Mouse (Mus musculus): Measurements from ENCODE around the gene Tjp2. TPM values are rescaled to one million over a fixed set of nuclear protein-coding genes. Genes with fewer than 3 reads are reported as not detected.

Gene Tjp2
- total RNA-seq, 1 experiment from 2014 or later: 13.5 TPM

DNA sequence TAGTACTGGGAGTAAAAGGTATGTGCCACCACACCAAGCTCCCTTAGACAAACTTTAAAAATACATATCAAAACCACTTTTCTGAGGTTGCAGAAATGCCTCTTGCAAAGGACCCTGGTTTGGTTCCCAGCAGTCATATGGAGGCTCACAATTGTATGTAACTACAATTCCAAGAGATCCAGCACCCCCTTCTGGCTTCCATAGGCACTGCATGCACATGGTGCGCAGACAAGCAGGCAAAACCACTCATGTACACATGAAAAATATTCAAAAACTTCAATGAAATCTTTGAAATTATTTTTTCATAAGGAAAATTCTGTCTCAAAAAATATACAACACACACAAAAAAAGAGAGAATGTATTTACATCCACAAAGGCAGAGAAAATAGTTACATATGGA lies 167.9 kb downstream of the Tjp2 start:
- no peak for ATAC-seq (replicated peaks in 1 of 2; ENCODE audit: insufficient read depth in 1 of 2, low FRiP score in 2 of 2, low TSS enrichment in 1 of 2, low read depth in 1 of 2, poor library complexity in 2 of 2, severe bottlenecking in 2 of 2)

GRCm38 (mm10) chr19:24054904-24055303 lies 169.9 kb downstream of the Tjp2 start:
- ATAC-seq (replicated peaks in 1 of 2; ENCODE audit: insufficient read depth in 1 of 2, low FRiP score in 2 of 2, low TSS enrichment in 1 of 2, low read depth in 1 of 2, poor library complexity in 2 of 2, severe bottlenecking in 2 of 2): no peak

- no peak for ATAC-seq (replicated peaks in 1 of 2; ENCODE audit: insufficient read depth in 1 of 2, low FRiP score in 2 of 2, low TSS enrichment in 1 of 2, low read depth in 1 of 2, poor library complexity in 2 of 2, severe bottlenecking in 2 of 2)
Observed at GRCm38 (mm10) chr19:24054265-24054664, 170.6 kb downstream of the Tjp2 start.

- ATAC-seq (replicated peaks in 1 of 2; ENCODE audit: insufficient read depth in 1 of 2, low FRiP score in 2 of 2, low TSS enrichment in 1 of 2, low read depth in 1 of 2, poor library complexity in 2 of 2, severe bottlenecking in 2 of 2): no peak
Observed at GRCm38 (mm10) chr19:24050514-24050913, 174.3 kb downstream of the Tjp2 start.

DNA sequence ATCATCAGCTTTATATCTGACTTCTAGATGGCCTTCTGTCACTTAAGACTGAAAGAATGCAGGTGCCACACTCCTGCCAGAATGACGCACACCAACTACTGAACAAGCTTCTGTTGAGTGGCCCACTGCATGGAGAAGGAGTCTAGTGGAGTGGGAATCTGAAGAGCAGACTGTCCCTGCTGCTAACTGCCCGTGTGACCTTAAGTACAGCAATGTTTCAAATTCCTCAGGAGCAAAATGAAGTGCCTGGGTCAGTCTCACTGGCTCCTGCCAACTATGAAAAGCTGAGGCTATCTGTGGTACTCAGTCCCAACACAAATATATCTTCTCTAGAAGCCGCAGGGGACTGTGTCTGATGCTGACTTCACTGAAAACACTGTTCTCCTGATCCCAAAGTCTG lies 175.5 kb downstream of the Tjp2 start:
- ATAC-seq (replicated peaks in 1 of 2; ENCODE audit: insufficient read depth in 1 of 2, low FRiP score in 2 of 2, low TSS enrichment in 1 of 2, low read depth in 1 of 2, poor library complexity in 2 of 2, severe bottlenecking in 2 of 2): no peak

- no peak for ATAC-seq (replicated peaks in 1 of 2; ENCODE audit: insufficient read depth in 1 of 2, low FRiP score in 2 of 2, low TSS enrichment in 1 of 2, low read depth in 1 of 2, poor library complexity in 2 of 2, severe bottlenecking in 2 of 2)
Observed at GRCm38 (mm10) chr19:24046395-24046993, 178.3 kb downstream of the Tjp2 start.

Other genes with a start within 250 kb of the Tjp2 start
- gene Fam189a2, start 194.0 kb downstream of the Tjp2 start, total RNA-seq (2017): 0.50 TPM in 1 of 2 replicates, not detected in the other
- 27.8 and 29.7 TPM in 2 replicates for gene Fxn, start 55.6 kb upstream of the Tjp2 start, total RNA-seq (2017)